Mouse (Mus musculus) cerebellum, adult 2 months (tissue): ENCODE results near the gene Hcst. TPM values are rescaled to one million over a fixed set of nuclear protein-coding genes. Genes with fewer than 3 reads are reported as not detected.

Experiments
- DNase-seq, 2 experiments: peaks; one replicate each; pipeline ENCODE4 v3.0.0; 2021
- H3K27ac ChIP-seq: fragments of 200-500 bp; 2 replicates; pipeline ENCODE4 v1.5.1; 2012; ENCODE audit warnings: low read length, control low read depth, inconsistent platforms; ENCODE audit not compliant: insufficient read depth
- H3K27me3 ChIP-seq: fragments of 200-500 bp; 2 replicates; pipeline ENCODE4 v1.6.1; 2012; ENCODE audit warnings: inconsistent platforms, mild to moderate bottlenecking, low read length, moderate library complexity; ENCODE audit not compliant: control insufficient read depth, insufficient read depth
- H3K4me1 ChIP-seq: fragments of 200-500 bp; 2 replicates; pipeline ENCODE4 v1.6.1; 2011; ENCODE audit warnings: low read length; ENCODE audit not compliant: control insufficient read depth, insufficient read depth
- H3K4me3 ChIP-seq: fragments of 200-500 bp; replicated peaks from 2 replicates; pipeline ENCODE3; 2011; ENCODE audit warnings: mild to moderate bottlenecking, low read depth, low read length, control low read depth; ENCODE audit not compliant: insufficient read depth
- CTCF ChIP-seq: fragments of 200-500 bp; IDR thresholded peaks from 2 replicates; pipeline ENCODE4 v1.5.1; 2011; ENCODE audit warnings: low read depth, mild to moderate bottlenecking, control low read depth, low read length, moderate library complexity, borderline replicate concordance; ENCODE audit not compliant: insufficient read depth
- POLR2A ChIP-seq: fragments of 200-500 bp; IDR thresholded peaks from 2 replicates; pipeline ENCODE4 v1.6.1; 2011; ENCODE audit warnings: low read length, control low read depth, borderline replicate concordance; ENCODE audit not compliant: insufficient read depth
- WGBS: fragments of 180-500 bp; shearing (Covaris S2); methylation state at CpG from one replicate; pipeline ENCODE4 v1.1.7; 2018; 5-methylcytosine and 5-hydroxymethylcytosine counted together
- polyA plus RNA-seq: library from polyadenylated mRNA; depleted of rRNA; stranded (reverse); fragments of >200 nt; gene quantifications from 2 replicates; pipeline ENCODE4 v1.2.3, GENCODE M21; 2012; rRNA removed

Gene Hcst
- 0.34 and 0.84 TPM in 2 replicates for polyA plus RNA-seq

DNA sequence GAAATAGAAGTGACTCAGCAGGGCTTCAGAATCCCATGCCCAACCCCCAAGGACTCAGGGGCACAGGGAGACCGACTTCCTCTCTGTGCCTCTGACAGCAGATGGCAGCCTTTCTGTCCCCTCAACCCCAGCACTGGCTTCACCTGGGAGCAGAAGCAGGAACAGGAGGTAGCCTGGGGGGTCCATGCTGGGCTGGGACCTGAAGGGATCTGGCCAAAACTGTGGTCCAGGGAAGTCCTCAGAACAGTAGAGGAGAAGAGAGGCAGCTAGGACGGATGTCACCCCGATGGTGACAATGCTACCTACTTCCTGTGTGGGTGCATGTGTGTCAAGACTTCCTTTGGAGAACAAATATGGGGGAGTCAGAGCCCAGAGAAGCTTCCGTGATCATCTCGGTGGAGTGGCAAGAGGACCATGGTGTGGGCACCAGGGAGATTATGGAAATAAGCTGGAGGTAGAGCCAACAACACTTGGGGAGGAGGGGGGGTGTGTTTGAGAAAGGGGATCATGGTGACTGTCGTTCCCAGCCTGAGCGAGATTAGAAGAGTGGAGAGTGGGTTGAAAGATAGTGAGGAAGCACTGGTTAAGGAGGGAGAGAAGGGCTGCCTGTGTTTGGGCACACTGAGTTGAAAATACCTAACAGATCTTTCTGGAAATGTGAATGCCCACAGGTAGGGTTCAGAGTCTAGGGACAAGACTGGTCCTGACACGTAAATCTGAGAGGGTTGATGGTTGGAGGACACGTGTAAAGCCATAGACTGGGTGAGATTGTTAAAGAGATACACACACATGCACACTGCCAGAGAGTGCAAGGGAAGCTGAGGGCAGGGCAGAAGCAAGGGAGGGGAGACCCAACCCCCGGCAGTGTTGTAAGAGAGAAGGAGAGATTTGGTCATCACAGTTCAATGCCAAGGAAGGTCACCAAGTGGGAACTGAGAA is at the start of gene Hcst:
Hcst (minus strand) TSS at position 294 of the 939 bp plus-strand sequence.
- 66% methylated on average over 10 of the region's 10 CpGs for WGBS
- DNase-seq, result no peak
- Histone ChIP-seq H3K4me3 (no peak within 1 kb of the TSS), H3K27me3 (no peaks in the 10 kb centered on the region), H3K27ac (no peak within 1 kb of the TSS), H3K4me1 (peaks cover 7% of the 10 kb centered on the region; the same call in 1 of the 2 replicates)
- TF ChIP-seq CTCF (no peak), POLR2A (no peak)

DNA sequence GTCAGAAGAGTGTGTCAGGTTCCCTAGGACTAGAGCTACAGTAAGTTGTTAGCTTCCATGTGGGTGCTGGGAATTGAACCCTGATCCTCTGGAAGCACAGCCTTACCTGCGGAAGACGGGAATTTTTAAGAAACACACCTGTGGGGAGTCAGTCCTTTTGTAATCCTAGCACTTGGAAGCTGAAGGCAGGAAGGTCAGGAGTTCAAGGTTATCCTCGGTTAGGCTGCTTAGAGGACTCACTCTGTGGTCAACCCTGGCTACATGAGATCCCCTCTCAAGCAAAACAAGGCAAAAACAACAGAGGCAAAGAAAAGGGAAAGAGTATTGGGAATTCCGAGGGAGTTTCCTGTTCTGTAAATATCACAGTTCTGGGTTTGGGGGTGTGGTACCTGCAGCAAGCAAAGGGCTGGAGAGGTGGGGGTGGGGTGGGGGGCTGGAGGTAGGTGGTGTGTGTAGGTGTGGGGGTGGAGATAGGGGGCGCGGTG is 45.2 kb upstream of the Hcst start:
- Histone ChIP-seq H3K27me3 (no peaks in the 10 kb centered on the region; the same call in 1 of the 2 replicates), H3K27ac (no peak overlapping the region), H3K4me1 (no peaks in the 10 kb centered on the region), H3K4me3 (no peak overlapping the region)
- TF ChIP-seq CTCF (no peak), POLR2A (no peak)
- no peak for DNase-seq
- 30% methylated on average over 6 of the region's 6 CpGs for WGBS

DNA sequence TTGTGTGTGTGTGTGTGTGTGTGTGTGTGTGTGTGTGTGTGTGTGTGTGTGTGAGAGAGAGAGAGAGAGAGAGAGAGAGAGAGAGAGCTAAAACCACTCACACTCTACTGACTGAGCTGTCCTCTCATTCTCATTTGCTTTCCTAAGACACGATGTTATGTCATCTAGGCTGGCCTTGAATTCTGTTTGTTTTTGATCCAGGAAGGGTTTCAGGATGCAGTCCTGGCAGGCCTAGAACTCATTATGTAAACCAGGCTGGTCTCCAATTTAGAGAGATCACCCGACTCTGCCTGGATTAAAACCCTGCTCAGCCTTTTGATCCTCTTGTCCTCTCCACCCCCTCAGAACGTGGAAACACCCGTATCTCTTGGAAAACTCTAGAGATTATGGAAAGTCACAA is 44.3 kb upstream of the Hcst start:
- 34% methylated on average over 4 of the region's 4 CpGs for WGBS
- DNase-seq, result no peak
- no peaks in the 10 kb centered on the region; the same call in 1 of the 2 replicates for H3K27me3 ChIP-seq
- no peaks in the 10 kb centered on the region for H3K4me1 ChIP-seq
- TF ChIP-seq CTCF (no peak), POLR2A (no peak)
- no peak overlapping the region for H3K4me3 ChIP-seq
- H3K27ac ChIP-seq, result no peak overlapping the region

DNA sequence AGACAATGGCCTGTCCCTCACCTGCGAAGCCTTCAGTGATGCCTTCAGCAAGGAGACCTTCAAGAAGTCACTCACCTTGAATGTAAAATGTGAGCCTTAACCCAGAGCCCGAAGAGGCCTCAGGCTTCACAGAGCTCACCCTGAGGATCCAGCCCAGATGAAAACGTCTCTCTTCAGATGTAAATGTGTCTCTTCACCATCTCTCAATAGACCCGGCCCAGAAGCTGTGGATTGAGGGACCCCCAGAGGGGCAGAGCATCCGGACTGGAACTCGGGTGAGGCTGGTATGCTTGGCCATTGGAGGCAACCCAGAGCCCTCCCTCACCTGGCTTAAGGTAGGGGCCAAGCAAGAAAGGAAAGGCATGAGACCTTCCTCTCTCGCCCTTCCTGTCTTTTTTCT is 43.9 kb upstream of the Hcst start:
- Histone ChIP-seq H3K4me1 (no peaks in the 10 kb centered on the region), H3K4me3 (no peak overlapping the region), H3K27me3 (no peaks in the 10 kb centered on the region; the same call in 1 of the 2 replicates), H3K27ac (no peak overlapping the region)
- TF ChIP-seq CTCF, result no peak
- no peak for TF ChIP-seq POLR2A
- WGBS, result 49% methylated on average over 7 of the region's 7 CpGs
- no peak for DNase-seq

DNA sequence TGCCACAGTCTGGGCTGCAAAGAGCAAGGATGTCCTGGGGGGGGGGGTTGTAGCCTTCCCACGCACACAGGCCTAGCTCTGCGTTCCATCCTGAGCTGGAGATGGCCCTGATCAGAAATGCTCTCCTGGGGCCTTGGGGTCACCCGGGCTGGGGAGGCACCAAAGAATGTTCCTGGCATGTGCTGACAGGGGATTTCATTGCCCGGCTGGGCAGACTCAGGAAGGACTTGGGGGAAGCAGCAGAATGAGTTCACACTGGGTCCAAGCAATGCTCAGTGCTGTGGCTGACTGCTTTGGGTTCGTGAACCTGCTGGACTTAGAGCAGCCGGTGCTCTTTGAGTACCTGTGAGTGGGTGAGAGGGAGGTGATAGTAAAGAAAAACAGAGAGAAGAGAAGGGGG is 39.8 kb upstream of the Hcst start:
- 46% methylated on average over 6 of the region's 6 CpGs for WGBS

DNA sequence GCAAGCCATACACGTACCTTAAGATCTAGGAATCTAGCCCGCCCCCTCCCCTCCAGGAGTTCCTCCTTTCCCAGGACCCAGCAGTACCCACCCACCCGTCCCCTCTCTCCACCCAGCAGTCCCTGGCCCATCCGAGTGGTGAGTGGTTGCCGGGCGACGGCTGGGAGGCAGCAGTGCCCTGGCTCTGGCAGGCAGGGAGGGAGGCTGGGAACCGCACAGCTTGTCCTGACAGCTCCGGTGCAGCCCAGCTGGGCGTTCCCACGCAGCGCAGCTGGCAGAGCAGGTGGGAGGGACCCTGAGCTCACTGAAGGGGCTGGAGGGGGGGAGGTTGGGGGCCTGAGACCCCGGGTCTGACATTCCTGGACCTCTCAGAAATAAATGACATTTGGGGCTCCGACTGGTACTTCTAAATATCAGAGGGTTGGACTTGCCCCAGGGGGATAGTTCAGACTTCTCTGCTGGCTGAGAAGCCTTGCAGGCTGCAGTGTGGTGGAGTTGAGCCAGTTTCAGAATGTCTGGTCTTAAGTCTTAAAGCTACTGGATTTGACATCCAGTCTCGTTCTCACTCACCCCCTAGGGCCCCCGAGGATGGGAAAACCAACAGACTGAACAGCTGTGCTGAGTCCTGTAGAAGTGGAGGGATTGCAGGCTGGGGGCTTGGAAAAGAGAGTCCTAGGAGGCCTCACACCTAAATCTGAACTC is 38.1 kb upstream of the Hcst start, which contains the start of the genes Kirrel2 and Nphs1:
Kirrel2 (minus strand) TSS at position 62 of the 702 bp plus-strand sequence.
Nphs1 (plus strand) TSS at position 687 of the 702 bp plus-strand sequence.
- Histone ChIP-seq H3K27me3 (peaks cover 2% of the 10 kb centered on the region; the same call in 1 of the 2 replicates), H3K4me1 (peaks cover 4% of the 10 kb centered on the region), H3K4me3 (peak within 1 kb of the TSS; percentile 45), H3K27ac (no peak within 1 kb of the TSS)
- TF ChIP-seq POLR2A (no peak), CTCF (no peak)
- 3% methylated on average over 16 of the region's 16 CpGs for WGBS
- DNase-seq, result no peak

More for the DNA sequence above, 39.8 kb upstream of the Hcst start:
- H3K27ac ChIP-seq, result no peak overlapping the region
- H3K4me3 ChIP-seq, result no peak overlapping the region
- no peak for DNase-seq
- TF ChIP-seq POLR2A, result no peak
- TF ChIP-seq CTCF, result no peak
- H3K4me1 ChIP-seq, result no peaks in the 10 kb centered on the region; the same call in 1 of the 2 replicates
- H3K27me3 ChIP-seq, result peaks cover under 1% of the 10 kb centered on the region; the same call in 1 of the 2 replicates

DNA sequence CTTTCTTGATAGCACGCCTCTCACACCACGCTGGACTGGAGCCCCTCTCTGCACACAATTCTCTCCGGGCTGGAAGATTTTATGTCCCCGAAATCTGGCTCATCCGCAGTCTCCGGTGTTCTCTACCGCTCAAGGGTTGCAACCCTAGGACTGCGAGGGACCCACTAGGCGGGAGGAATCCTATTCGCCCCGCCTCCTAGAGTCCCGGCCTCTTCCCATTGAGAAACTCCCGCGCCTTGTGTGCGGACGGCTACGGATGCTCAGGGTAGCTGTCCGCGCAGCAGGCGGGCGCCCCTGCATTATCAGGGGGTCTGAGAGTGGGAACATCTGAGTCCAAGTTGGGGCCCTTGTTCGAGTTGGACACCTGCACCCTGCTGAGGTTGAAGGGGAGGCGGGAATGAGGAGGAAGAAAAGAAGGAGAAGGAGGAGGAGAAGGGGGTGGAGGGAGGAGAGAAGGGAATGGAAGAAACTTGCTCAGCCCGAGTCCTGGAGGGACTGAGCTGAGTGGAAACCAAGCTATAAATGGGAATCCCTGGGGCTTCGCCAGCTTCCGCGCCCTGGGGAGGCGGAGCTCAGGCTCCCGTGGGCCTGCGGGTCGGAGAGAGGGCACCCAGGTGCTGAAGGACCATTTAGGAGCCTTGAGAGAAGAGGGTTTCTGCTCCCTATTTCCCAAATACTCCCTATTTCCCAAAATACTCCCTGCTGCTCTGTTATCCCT is 37.4 kb upstream of the Hcst start:
- peak overlapping the region; percentile 45 for H3K4me3 ChIP-seq
- DNase-seq, result no peak
- no peak overlapping the region for H3K27ac ChIP-seq
- under 1% methylated on average over 31 of the region's 31 CpGs for WGBS
- TF ChIP-seq POLR2A, result no peak
- no peak for TF ChIP-seq CTCF
- peaks cover 2% of the 10 kb centered on the region; the same call in 1 of the 2 replicates for H3K27me3 ChIP-seq
- peaks cover 4% of the 10 kb centered on the region for H3K4me1 ChIP-seq
